Mouse (Mus musculus) thymus, postnatal 0 days (tissue): Measurements from ENCODE around the gene Ppp4r1. TPM values are rescaled to one million over a fixed set of nuclear protein-coding genes. Genes with fewer than 3 reads are reported as not detected.

Source experiments
- DNase-seq: peaks from one replicate; pipeline ENCODE4 v3.0.0-alpha.2; 2015; ENCODE audit warnings: low spot score
- polyA plus RNA-seq: library from polyadenylated mRNA; unstranded; fragments of >200 nt; fragmentation: Nextera tagmentation; extraction: Ambion mirVana; gene quantifications from 2 replicates; pipeline ENCODE4 v1.2.1, GENCODE M21; 2015

Gene Ppp4r1
- polyA plus RNA-seq, 1 experiment from 2014 or later = 19.1 TPM

DNA sequence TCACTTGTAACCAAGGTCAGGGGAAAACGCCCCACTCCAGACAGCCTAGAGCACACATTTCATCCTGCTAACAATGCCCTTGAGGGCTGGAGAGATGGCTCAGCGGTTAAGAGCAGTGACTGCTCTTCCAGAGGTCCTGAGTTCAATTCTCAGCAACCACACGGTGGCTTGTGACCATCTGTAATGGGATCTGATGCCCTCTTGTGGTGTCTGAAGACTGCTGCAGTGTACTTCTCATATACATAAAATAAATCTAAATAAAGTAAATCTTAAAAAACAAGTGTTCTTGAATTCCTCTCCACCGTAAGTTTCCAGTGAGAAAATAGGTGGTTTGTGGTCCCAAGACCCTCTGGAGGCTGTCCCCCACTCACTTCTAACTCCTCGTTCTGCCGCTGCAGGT, 69.4 kb downstream of the Ppp4r1 start:
- peak; percentile 19 for DNase-seq

DNA sequence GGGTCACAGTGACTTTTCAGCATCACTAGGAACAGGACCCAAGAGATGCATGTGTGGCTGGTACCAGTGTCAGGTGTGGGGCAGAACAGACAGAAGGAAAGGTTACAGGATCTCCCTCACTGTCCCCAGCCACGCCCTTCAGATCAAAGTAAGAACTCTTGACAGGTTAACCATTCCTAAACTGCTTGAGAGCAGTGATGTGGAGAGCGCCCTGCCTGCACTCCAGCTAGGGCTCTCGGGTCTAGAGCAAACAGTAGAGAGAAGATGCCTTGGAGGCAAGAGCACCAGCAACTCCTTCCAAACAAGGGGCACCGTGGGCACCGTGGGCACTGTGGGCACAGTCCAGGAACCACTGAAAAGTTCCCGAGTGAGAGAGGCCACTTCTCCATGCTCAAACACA, 71.0 kb downstream of the Ppp4r1 start:
- no peak for DNase-seq

DNA sequence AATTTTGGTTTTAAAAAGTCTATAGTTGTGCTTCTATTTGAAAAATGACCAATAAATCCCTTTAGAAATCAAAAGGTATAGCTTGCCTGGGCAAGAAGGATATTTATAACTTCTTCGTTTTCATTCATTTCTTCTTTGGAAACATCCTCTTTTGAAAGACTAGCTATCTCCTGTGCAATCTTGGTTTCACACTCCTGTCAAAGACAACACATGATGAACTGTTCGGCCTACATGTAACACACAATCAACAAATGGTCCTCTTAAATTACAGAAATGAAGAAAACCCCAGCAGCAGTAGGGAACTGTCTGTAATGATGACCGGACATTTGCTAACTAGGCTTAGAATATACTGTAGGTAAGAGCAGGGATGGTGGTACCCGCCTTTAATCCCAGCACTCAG, 71.6 kb downstream of the Ppp4r1 start:
- DNase-seq = no peak

DNA sequence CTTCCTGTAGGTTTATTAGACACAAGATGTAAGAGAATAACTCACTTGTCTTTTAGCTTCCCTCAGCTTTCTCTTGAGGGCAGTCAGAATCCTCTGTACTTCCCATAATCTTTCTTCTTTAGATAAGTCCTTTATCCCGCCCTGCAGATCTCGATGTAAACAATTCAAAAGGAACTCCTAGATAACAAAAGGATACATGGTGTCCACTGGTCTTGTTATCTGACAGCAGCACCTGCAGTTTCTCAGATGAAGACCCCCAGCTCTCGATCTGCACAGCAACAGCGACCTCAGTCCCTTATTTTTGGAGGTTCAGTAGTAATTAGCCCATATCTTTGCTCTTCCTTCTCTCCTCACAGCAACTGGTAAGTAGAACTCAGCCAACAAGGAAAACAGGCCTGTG, 75.2 kb downstream of the Ppp4r1 start:
- DNase-seq = no peak

DNA sequence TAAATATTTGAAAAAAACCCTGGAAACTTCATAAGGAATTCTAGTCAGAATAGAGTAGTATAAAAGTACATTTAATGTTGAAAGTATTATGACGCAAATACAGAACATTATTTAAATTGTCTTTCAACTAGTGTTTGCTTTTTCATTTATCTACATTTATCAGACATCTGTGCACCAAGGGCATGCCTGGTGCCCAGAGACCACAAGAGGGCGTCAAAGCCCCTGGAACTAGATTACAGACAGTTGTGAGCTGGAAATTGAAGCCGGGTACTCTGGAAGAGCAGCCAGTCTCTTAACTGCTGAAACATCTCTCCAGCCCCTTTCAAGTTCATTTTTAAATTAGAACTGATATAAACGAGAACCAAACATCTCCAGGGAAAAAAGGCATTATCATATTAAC, 80.2 kb downstream of the Ppp4r1 start:
- DNase-seq = peak; percentile 61

DNA sequence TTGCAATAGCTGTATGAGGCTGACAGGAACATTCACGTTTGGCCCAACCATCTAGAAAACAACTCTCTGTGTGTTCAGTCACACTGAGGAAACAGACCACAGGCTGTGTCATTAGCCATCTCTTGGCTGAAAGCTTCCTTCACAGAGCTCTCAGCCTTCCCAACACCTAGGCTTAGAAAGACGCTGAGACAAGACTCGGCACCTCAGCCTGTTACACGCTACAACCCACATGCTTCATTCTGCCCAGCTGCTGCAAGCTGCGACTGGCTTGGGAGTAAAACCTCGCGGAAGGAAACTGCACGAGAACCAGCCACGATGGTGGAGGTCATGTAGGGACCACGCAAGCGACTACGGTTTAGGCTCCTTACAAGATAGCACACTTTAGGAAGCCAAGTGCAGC, 81.5 kb downstream of the Ppp4r1 start:
- DNase-seq = no peak

DNA sequence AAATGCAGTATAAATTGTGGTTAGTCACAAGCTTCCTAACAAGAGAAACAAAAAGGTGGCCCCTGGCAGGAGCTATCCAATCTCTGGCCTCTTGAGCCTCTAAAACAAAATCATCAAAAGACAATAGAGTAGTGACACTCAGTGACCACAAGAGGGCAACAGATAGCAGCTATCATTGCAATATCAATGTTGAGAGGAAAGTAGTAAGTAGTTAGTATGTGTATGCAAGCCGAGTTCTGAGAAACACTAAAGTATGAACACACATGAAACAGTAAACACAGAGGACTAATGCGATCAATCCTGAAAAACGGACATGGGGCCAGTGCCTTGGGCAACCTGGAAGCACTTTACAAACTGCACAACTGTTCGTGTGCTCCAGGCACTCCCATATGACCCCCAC, 82.4 kb downstream of the Ppp4r1 start:
- peak; percentile 68 for DNase-seq

DNA sequence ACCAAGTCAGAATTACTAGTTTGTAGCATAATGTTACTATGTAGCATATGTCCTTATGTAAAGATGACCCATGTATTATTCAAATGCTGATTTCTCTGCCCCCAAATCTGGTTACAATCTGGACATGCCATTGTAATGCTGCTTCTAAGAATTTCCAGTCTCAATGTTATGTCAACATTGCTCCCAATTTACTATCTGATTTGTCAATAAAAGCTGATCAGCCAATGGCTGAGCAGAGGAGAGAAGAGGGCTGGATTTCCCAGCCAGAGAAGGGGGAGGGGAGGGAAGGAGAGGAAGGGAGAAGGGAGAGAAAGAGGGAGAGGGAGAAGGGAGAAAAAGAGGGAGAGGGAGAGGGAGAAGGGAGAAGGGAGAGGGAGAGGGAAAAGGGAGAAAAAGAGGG, 82.9 kb downstream of the Ppp4r1 start:
- no peak for DNase-seq

DNA sequence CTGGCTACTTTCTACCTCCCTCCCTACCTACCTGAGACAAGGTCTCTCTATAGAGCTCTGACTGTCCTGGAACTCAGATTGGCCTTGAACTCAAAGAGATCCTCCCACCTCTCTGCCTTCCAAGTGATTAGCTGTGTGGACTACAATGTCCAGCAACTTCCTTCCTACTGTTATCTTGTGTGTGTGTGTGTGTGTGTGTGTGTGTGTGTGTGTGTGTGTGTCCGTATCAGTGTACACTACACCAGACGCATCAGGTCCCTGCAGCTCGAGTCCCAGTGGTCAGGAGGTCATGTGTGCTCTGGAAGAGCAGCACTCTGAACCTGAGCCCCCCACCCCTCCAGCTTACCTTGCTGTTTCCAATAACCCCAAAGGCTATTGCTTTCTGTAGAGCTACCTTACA, 83.8 kb downstream of the Ppp4r1 start:
- no peak for DNase-seq

DNA sequence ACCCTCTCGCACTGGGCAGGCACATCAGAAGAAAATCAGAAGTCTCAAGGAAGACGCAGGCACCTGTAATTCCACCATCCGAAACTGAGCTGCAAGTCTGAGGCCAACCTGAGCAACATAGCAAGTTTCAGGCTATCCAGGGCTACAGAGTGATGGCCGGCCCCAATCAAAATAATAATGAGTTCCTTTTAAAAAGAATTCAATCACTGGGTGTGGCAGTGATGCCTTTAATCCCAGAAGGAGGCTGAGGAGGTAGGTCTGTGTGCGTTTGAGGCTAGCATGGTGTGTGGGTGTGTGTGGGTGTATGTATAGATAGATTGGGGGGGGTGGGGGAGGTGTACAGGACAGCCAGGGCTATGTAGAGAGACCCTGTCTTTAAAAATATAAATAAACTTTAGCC, 85.6 kb downstream of the Ppp4r1 start:
- no peak for DNase-seq

DNA sequence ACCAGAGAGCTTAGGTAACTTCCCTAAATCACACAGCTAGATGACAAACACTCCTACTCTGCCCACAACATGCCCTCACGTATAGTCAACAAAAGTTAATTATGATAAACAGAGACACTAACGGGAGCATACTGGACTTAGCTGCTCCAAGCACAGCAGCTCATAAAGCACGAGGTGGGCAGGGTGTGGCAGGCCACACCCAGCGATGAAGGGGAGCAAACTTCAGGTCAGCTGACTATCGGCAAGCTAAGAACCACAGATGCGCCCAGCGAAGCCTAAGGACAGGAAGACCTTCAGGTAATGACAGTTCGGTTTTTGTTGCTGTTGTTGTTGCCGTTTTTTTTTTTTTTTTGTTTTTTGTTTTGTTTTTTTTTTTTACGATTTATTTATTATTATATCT, 87.3 kb downstream of the Ppp4r1 start:
- no peak for DNase-seq

DNA sequence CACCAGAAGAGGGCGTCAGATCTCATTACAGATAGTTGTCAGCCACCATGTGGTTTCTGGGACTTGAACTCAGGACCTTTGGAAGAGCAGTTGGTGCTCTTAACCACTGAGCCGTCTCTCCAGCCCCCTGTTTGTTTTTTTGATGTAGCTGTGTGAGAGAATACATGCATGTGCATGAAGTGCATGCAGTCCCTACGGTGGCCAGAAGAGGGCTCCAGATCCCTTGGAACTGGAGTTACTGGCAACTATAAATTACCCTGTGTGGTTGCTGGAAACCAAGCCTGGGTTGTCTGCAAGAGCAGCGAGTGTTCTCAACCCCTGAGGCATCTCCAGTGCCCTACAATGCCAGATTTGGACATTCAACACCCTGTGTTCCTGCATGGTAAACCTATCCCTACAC, 87.8 kb downstream of the Ppp4r1 start:
- DNase-seq = peak; percentile 88

DNA sequence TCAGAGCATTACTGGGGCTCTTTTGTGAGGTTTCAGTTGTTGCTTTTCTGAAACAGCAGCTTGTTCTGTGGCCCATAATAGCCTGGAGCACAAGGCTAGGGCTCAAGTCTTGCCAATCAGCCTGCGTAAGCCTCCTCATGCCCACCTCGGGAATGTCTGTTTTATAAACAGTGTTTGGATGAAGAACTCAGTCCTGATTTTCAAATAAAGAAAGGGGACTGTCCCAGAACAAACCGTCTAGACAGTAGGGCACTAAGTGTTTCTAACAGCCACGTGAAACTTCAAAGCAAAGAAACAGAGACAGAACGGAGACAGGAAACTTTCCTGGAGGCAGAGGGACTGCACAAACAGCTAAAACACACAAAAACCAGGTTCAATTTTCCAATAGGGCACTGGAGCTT, 89.3 kb downstream of the Ppp4r1 start:
- DNase-seq = no peak

DNA sequence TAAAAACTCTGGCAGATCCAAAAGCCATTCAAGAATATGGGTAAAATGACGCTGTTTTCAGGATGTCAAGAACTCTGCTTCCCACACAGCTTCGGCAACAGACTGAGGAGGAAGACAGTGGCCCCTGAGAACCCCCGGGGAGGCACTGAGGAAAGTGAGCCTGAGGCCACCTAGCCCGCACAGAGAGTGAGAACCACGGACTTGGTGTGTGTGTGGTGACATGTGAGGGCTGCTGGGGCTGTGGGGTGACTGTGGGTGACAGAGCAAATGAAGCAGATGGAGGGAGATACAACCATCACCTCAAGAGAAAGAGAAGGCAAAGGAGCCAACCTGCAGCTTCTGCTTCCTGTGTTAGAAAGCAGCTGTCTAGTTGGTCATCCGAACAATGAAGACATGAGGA, 89.7 kb downstream of the Ppp4r1 start:
- peak; percentile 46 for DNase-seq

DNA sequence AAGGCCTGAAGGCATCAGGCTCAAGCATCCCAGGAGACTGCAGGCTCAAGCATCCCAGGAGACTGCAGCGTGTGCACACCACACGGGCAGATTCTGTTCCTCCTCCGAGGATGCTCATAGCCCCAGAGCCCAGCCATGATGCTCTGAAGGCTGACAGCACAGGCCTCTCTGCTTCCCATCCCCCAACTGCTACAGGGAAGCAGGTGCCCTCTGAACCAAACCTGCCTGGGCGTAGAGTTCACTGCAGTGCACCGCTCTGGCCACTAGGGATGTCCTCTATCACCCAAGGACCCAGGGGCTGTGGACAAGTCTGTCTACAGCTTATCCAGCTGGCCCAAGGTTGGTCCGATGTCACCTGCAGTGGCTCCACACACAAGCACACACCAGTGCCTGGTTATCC, 90.3 kb downstream of the Ppp4r1 start:
- DNase-seq = peak; percentile 86

DNA sequence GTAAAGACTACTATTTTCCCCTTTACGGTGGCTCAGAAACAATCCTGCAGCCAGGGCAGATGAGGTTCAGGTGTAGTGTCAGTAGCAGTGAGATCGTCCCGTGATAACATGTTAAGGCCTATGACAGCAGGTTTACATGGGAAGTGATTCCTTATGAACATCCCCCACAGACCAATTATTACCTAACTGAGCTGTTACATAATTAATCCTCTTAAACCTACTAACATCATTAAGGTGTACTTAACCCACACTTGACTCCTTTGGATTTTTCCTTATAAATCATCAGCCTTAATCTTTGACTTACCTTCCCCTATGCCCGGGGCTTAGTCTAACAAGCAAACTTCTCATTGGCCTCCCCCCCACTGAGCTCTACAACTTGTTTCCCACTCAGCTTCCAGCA, 90.8 kb downstream of the Ppp4r1 start:
- DNase-seq = no peak

DNA sequence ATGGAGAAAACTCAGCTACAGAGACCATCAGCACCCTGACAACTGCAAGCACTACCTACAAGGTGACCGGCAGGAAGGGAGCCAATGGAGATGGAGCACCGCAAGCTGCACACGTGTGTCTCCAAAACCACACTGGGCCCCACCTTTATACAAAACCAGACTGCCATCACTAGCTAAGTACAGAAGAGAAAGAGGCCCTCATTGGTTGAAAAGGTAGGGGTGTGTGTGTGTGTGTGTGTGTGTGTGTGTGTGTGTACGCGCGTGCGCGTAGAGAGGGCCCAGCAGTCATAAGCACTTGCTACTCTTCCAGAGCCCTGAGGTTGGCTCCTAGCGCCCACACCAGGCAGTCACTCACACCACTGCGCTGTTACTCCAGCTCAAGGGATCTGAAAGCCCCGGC, 91.5 kb downstream of the Ppp4r1 start:
- peak; percentile 78 for DNase-seq

DNA sequence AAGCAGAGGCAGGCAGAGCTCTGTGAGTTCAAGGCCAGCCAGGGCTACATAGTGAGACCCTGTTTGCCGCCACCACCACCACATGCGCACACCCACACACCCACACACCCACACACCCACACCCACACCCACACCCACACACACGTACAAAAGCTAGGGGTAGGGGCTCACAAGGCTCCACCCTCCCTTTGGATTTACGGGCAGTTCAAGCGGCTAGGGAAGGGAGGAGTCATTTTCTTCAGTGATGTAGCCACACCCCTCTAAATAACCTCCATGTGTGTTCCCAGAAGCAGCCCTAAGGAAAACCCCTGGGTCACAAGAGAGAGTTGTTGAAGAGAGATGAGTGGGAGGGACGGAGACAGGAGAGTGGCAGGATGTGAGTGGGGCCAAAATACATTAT, 94.7 kb downstream of the Ppp4r1 start:
- no peak for DNase-seq

DNA sequence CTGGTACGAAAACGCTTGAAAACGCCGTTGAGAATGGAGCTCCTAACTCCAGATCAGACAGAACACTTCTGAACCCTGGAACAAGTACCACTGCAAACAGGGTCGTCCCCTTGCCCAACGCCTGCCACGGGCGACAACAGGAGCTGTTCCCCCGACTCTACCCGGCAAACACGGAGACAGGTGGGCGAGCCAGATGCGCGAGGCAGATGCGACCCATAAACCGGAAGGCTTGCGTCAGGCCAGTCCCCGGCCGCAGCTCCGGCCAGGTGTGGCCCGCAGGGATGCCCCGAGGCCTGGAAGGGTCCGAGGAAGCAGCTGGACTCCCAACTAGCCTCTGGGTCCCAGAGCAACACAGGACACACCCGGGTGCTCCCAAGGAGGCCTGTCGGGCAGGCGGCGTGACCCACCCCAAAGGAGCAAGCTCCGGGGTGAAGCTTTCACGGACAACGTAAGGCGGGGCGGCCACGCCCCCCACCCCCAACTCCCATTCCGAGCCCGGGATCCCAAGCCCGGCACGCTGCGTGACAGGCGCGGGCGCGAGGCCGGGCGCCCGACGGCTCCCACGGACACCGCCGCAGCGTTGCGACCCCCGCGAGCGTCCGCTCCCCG, 101.8 kb downstream of the Ppp4r1 start:
- peak; percentile 51 for DNase-seq

DNA sequence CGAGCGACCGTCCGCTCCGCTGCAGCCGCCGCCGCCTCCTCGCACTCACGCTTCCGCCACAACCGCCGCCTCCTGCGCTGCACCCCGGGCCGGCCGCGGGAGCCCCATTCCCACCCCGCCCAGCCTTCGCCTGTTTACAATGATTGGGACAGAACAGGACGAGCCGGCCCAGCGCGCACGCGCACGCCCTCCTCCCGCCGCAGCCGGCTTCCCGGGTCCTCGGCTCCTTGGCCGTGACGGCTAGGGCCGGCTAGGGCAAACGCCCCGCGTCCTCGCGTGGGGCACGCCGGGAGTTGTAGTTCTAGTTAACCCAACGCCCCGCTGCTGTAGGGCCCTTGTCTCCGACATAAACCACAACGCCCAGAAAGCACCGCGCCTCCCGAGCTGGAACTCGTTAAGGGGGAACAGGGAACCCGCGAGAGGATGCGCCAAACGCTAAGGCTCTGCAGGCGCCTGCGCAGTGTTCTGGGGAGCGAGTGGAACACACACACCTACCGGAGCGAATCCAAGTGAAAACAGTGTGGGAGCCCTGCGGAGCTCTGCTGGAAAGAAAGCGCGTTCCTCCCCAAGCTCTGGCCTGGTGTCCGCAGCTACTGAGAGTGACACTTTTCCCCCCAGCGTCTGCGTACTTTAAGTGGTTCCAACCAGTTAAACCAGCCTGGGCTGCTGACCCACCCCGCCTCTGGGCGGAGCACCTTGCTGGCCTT, 102.5 kb downstream of the Ppp4r1 start:
- peak; percentile 99 for DNase-seq

DNA sequence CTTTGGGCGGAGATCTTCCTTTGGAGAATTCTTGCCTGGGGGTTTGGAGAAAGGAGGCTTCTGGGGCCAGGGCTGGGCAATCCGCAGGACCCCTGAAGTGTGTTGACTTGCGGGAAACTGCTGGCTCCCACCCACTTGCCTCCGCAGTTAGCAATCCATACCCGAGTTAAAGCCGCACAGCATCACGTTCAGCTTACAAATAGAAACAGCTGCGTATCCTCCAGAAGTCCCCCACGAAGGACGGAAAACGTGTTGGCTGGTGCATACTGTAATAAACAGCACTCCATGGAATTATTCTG, 103.0 kb downstream of the Ppp4r1 start:
- peak; percentile 48 for DNase-seq

DNA sequence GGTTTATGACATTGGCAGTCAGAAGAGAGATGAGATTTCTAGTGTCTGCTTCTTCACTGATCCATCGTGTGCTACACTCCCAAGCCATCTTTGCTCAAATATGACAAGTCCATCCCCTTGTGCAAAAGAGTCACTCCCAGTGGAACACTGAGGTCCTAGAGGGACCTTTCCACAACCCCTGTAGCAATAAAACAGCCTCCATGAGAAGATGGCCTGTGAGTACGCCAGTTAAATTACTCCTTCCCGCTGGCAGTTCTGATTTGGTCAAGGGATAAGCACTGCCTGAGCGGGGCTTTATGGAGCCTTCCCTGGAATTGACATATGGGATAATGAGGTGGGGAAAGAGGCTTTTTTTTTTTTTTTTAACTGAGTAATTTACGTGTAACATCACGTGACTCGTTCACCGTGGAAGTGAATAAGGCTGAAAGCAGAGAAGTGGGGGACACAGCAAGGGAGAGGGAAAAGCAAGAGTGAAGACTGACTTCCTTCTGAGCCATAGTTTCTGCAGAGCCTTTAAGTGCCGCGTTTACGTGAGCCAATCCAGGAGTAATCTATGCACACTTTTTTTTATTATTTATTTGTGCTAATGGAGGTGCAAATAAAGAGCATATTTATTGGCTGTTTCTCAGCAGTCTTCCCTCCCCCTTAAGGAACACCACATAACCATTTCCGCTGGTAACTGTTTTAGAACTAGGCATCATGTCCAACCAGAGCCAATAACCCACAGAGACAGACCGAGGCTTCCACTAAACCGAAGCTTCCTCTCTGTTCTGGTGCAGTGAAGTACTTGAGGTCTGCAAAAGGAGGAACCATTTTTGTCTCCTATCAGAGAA, 103.5 kb downstream of the Ppp4r1 start, which contains the start of gene Ralbp1:
Ralbp1 (minus strand) TSS at position 102 of the 833 bp plus-strand sequence.
- DNase-seq = peak; percentile 45

DNA sequence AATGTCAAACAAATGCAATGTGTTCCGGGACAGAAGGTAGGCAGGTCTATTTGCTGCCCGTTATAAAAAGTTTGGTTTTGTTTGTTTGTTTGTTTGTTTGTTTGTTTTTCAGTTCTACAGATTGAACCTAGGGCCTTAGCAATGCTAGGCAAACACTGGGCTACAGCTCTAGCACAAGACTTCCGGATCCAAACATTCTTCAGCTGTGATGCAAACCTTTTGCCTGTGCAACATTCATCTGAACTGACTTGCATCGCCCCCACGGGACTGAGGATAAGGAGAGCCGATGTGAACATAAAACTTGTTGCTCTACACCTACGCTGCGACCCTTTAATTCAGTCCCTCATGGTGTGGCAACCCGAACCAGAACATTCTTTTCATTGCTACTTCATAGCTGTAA, 104.2 kb downstream of the Ppp4r1 start:
- no peak for DNase-seq
